In the genomic region with DNA sequence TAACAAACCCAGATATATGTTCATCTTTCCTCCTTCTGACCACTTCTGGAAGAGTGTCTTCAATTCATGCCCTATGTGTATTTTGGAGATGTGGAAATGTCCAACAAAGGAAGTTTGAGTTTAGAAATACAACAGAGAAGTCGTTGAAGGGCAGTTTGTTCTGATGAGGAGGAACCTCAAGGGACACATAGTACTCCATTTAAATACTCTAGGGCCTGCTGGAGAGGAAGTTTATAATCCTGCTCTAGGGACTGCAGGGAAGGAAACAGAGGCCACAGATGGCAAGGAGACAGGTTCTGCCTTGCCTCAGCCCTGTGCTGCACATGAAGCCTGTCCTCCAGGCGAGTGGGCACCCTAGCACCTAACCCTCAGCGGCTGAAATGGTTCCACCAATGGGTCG, we compare ENCODE assay signal across 11 mouse cellular contexts.
"Had no signal": no experiment of that assay in that cellular context is flagged by ENCODE, and none has a peak within 500 bp of the region (broad histone marks: within the 10 kb centered on the region; RNA-seq: fewer than 3 reads in every experiment).

No protein-coding gene starts in this region.

- ATAC-seq: intestine, postnatal 0 days; midbrain, embryonic 13.5 days had no signal

- H3K27ac ChIP-seq: left cerebral cortex, adult 2 months; limb, embryonic 10.5 days; liver, embryonic 15.5 days; lung, embryonic 15.5 days; midbrain, embryonic 13.5 days; neural tube, embryonic 12.5 days; stomach, postnatal 0 days had no signal

- H3K9me3 ChIP-seq: limb, embryonic 10.5 days; liver, embryonic 15.5 days; lung, embryonic 15.5 days; midbrain, embryonic 13.5 days; neural tube, embryonic 12.5 days had no signal

- H3K9ac ChIP-seq: liver, embryonic 15.5 days; lung, embryonic 15.5 days; midbrain, embryonic 13.5 days; neural tube, embryonic 12.5 days had no signal

- H3K4me1 ChIP-seq: limb, embryonic 10.5 days; liver, embryonic 15.5 days; lung, embryonic 15.5 days; midbrain, embryonic 13.5 days; neural tube, embryonic 12.5 days had no signal

- DNase-seq: kidney, adult 8-10 months; kidney, postnatal 25 days; thymus, postnatal 14 days had no signal

- H3K27me3 ChIP-seq: liver, embryonic 15.5 days; lung, embryonic 15.5 days; midbrain, embryonic 13.5 days; neural tube, embryonic 12.5 days had no signal

- H3K4me2 ChIP-seq: liver, embryonic 15.5 days; lung, embryonic 15.5 days; midbrain, embryonic 13.5 days; neural tube, embryonic 12.5 days had no signal

- H3K4me3 ChIP-seq: left cerebral cortex, adult 2 months; limb, embryonic 10.5 days; liver, embryonic 15.5 days; lung, embryonic 15.5 days; midbrain, embryonic 13.5 days; neural tube, embryonic 12.5 days had no signal

- H3K36me3 ChIP-seq: limb, embryonic 10.5 days; liver, embryonic 15.5 days; lung, embryonic 15.5 days; midbrain, embryonic 13.5 days; neural tube, embryonic 12.5 days had no signal
